Mouse (Mus musculus): ENCODE results near the gene 4930522H14Rik.

Gene 4930522H14Rik

DNA sequence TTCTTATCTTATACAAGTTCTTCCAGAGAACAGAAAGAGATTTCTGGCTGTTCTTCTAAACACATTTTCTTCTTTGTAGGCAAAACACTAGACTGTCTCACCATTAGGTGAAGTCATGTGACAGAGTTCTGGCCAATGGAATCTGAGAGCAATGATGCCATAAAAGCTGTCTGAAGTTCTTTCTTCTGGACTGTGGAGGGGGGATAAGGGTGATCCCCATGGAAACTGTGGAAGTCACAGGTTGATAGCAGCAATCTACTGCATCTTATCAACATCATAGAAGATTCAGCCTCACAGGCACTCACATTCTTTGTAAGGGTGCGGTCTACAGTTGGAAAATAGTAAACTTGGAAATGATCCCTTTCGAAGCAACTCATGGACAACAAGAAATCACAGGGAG is at the start of gene 4930522H14Rik:
Gene 4930522H14Rik (minus strand): TSS at position 187 of the 400 bp plus-strand sequence.
- in situ Hi-C loops (cut with MboI, MseI), result no loop called here

DNA sequence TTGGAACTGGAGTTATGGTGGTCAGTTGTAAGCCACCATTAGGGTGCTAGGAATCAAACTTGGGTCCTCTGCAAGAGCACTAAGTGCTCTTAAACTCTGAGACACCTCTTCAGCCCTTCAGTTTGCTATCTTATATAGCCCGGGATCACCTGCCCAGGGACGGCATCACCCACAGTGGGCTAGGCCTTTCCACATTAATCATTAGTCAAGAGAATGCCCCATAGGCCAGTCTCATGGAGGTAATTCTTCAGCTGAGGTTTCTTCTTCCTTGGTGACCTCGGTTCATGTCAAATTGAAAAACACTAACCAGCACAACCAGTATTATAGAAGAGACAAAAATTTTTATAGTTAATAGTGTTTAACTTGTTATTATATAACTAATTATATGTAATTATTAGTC is 47.3 kb upstream of the 4930522H14Rik start:
- in situ Hi-C loops (cut with MboI, MseI), result loop anchor here in 1 of 2 experiments (25.0 kb wide), 1 partner anchor 434 kb away; no protein-coding TSS in a partner anchor

DNA sequence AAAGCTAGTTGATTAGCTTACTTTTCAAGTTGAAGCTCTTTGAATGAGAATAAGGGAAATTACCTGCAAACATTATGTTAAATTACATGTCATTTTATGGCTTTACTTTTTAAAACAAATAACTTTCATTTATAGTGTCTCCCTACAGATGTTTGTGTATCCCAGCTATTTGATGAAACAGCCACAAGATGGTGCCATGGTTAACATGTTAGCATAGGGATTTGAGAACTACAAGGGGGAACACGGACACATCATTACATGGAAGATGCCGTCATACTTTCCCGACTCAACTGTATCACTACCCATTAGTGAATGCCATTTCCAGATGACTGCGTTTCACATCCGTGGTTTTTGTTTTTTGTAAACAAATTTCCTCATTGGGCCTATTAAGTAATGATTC is 45.8 kb upstream of the 4930522H14Rik start:
- in situ Hi-C loops (cut with MboI, MseI), result loop anchor here in 1 of 2 experiments (25.0 kb wide), 1 partner anchor 435 kb away; no protein-coding TSS in a partner anchor

DNA sequence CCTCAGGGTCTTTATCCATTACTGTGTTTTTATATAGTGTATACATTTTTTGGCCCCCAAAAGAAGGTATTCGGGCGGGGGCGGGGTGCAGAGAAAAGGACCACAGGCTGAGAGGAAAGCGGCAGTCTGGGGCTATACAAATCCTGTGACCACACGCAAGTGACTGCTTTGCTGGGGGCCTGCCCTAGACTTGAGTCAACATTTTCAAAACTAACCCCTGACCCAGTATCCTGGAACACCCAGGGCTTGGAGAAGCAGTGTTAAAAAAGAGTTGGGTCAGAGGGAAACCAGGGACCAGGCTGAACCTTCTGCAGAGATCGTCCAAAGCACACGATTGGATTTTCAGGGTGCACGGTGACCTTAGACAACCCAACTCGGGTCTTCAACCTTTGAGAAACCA is 43.7 kb upstream of the 4930522H14Rik start:
- in situ Hi-C loops (cut with MboI, MseI), result loop anchor here (5.0 to 25.0 kb wide), 3 partner anchors 62 to 437 kb away; no protein-coding TSS in a partner anchor

DNA sequence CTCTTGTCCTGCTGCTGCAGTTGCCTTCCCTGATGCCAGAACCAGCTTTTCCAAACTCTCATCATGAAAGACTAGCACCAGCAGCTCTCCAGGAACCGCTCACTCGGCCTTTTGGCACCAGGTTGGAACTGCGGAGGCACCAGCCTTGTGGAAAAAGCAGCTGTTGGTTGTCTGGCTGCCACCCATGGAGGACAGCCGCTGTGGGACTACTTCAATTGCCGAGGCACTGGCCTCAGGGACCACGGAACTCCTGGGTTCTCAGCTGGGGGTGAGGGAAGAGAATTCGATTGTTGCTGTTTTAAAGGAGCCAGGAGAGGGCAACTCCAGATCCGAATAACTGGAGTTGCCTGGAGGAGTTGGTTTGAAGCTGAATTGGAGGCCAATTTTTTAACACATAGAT is 43.2 kb upstream of the 4930522H14Rik start:
- in situ Hi-C loops (cut with MboI, MseI), result loop anchor here (5.0 kb wide), 2 partner anchors 63 to 67 kb away; no protein-coding TSS in a partner anchor

DNA sequence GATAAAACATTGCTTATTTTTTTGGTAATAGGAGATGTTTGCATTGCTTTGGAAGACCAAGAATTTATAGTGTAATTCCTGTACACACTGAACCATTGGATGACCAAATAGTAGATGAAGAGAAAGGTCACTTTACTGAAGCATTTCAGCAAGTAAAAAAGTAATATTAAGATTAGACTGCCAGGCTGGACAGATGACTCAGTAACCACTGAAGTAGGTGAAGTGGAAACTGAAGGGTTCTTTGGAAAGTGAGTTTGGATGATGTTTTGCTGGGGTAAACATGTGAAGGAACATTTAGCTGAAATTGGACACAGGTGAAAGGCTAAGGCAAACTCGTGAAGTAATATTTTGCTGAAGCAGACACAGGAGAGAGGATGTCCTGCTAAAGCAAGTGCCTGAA is 41.5 kb upstream of the 4930522H14Rik start:
- in situ Hi-C loops (cut with MboI, MseI), result loop anchor here (5.0 kb wide), 2 partner anchors 65 kb away; no protein-coding TSS in a partner anchor

DNA sequence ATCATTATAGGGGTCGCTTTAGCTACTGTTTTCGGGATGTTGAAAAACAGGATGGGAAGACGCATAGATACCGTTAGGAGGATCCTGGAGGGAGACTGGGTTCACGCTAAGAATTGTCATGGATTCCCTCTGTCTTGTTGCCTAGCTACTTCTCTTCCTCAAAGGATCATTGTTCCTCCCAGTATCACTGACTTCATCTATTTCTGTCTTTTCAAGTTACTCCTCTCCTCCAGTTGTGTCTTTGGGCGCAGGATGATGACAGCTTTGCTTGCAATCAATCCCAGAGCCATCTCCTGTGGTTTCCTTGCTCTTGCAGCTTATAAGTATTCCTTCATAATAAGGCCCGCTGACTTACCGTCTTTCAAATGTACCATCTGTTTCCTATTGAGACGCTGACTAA is 38.3 kb upstream of the 4930522H14Rik start:
- in situ Hi-C loops (cut with MboI, MseI), result no loop called here

DNA sequence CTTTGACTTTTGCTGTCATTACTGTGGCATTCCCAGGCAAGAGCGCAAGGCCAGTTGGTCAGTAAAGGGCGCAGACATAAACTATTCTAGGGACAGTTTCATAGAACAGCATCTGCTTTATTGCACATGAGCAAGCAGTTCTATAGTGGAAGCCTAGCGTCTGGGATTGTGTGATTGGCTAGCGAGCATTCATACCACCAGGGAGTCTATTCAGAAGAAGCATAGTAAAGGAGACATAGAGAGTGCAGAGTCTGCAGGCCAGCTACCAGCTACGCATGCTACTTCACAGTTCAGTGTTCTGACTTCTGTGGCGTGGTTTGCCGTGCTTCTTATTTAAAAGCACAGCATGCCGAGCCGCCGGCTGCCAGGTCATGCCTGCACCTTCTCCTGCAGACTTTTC is 37.9 kb upstream of the 4930522H14Rik start:
- in situ Hi-C loops (cut with MboI, MseI), result no loop called here

DNA sequence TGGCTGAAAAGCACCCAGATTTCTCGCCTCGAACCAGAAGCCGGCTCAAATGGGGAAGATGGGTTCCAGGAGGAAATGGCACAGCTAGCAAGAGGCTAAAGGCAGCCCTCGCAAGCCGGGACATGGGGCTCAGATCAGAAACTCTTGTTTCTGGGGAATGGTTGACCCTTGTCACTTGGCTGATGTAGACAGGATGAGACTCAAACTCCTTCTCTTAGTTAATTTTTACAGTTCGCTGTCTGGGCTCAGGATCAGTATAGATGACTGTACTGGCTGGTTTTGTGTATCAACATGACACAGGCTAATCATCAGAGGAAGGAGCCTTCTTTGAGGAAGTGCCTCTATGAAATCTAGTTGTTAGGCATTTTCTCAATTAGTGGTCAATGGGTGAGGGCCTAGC is 33.6 kb upstream of the 4930522H14Rik start:
- in situ Hi-C loops (cut with MboI, MseI), result no loop called here

DNA sequence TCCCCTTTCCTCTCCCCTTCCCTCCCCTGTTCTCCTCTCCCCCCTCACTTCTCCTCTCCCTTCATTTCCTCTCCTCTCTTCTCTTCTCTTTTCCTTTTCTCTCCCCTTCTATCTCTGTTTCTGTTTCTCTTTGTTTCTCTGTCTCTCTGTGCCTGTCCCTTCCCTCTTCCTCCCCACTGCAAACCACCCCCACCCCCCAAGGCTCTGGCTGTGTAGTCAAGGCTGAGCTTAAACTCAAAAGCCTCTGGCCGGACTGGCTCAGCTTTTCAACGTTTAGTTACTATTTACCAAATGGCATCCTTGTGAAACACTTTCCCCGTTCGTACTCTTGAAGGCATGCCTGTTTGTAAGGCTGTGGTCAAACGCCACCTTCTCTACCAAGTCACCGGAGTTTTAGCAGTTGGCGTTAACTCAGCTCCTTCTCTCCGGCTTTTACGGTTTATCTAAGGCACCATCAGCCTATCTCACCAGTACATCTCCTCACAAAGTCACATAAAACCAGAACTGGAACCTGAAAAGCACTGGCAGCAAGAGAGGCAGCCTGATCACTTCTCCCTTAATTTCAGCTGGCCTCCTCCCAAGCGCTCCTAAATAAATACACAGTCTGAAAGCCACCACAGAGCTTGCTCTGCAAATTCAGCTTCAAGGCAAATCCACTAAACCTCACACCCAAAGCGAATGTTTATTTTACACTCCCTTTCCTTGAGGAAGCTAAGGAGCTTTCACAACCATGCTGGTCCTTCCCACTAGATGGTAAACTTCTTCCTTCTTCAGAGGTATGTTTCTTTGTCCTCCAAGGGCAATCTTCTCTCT is 19.4 kb upstream of the 4930522H14Rik start:
- in situ Hi-C loops (cut with MboI, MseI), result no loop called here

DNA sequence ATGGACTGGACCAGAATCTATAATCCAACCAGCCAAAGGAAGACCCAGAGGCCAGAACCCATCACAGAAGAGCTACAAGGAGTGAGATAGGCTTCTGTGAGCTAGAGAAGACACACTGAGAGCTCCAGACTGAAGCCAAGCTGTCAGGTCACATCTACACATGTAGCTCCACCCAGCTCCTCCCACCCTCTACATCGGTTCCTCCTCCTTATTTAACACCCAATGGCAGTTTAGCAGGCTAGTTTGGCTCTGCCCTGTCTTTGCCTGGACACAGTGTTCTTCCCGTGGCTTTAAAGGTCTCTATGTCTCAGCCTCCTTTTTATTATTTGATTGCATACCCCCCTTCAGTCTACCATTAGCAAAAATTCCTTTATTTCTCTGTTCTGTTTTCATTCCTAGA is 16.2 kb upstream of the 4930522H14Rik start:
- in situ Hi-C loops (cut with MboI, MseI), result no loop called here

DNA sequence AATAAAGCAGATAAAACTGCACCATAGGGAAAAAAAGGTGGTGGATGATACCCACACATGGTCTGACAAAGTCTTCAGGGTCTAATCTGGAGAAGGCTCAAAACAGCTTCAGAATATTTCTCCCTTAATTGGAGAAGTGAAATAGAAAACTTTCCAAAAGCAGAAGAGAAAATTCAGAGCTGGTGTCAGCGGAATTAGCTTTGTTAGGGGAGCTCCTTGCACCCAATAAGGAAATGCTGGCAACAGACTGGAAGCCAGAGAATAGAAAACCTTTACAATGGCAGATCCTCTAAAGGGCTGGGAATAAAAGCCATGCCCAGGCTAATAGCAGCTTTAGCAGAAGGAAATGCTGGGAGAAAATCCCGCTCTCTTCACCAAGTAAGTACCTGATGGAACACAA is 15.4 kb upstream of the 4930522H14Rik start:
- in situ Hi-C loops (cut with MboI, MseI), result no loop called here

DNA sequence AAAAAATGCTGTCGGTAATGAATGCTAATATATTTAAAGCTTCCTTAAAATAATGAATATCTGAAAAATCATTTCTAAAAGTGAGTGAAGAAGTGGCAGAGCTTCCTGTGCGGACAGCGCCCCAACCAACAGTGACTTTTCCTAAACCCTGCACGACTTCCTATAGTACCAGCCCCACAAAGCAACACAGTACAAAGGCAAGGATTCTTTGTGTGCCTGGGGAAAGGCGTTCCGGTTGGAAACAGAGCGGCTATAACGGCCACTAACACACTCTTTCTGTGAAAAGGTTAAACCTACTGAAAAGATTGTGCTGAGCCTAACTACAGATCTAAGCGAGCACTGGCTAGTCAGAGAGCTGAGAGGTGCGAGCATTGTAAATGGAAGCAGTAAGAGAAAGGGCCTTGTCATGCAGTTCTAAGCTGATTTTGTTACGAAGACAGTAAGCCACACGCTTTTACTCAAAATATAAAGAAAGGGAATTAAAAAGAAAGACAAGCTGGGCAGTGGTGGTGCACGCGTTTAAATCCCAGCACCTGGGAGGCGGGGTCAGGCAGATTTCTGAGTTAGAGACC is 766 bp downstream of the 4930522H14Rik start:
- in situ Hi-C loops (cut with MboI, MseI), result no loop called here

DNA sequence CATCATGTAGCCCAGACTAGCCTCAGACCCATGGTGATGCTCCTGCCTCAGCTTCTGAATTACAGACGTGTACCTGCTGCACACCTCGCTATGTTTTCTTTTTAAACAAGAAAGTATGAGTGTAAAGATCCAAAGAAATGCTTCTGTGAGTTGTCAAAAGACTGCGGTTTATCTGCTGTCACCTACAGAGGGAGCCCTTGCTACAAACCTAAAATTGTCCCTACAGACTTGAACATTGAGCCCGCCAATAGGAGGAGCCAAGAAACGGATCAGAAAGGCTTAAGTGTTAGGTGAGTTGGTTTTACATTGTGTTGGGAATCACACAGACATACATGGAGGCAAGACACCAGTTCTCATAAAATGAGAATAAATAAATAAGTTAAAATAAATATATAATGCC is 26.2 kb downstream of the 4930522H14Rik start:
- in situ Hi-C loops (cut with MboI, MseI), result loop anchor here (5.0 to 10.0 kb wide), 4 partner anchors 67 to 520 kb away; no protein-coding TSS in a partner anchor

DNA sequence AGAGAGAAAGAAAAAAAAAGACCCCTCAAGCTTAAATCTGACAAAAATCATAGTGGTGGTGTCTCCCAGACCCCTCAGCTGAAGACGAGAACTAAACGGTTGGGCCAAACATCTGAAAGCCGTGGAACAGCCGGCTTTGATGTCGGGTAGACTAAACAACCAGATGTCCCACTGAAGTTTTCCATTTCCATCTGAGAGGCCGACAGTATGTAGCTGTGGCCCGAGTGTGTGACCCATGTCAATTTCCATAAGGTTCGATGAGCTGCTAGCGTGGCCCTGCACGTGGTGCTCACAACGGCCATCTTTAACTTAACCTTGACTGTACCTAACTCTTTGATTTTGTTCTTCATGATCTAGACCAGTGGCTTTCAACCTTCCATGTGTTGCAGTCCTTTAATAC is 32.6 kb downstream of the 4930522H14Rik start:
- in situ Hi-C loops (cut with MboI, MseI), result no loop called here

DNA sequence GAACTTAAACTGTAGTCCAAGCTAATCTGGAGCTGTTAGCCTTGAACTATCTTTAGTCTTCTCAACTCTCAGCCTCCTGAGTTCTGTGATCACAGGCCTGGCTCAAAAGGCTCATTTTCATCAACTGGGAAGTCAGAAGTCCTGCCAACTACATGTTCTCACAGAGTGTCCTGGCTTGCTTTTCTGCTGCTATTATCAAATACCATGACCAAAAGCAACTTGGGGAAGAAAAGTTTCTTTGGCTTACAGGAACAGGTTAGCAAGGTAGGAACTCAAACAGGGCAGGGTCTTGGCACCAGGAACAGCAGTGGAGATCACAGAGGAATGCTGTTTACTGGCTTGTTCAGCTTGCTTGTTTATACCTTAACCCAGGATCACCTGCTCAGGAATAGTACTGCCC is 37.5 kb downstream of the 4930522H14Rik start:
- in situ Hi-C loops (cut with MboI, MseI), result no loop called here

DNA sequence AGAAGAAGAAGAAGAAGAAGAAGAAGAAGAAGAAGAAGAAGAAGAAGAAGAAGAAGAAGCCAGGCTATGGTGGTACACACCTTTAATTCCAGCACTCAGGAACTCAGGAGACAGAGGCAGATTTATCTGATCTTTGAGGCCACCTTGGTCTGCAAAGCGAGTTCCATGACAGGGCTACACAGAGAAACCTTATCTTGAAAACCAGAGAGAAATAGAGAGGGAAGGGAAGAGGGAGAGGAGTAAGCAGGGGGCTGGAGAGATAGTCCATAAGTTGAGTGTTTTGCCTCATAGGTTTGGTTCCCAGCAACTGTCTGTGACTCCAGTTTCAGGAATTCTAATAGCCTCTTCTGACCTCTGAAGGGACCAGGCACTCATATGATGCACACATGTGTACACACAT is 42.3 kb downstream of the 4930522H14Rik start:
- in situ Hi-C loops (cut with MboI, MseI), result loop anchor here in 1 of 2 experiments (5.0 kb wide), 1 partner anchor 178 kb away; the partner anchor contains the start of gene Cdkn2c

DNA sequence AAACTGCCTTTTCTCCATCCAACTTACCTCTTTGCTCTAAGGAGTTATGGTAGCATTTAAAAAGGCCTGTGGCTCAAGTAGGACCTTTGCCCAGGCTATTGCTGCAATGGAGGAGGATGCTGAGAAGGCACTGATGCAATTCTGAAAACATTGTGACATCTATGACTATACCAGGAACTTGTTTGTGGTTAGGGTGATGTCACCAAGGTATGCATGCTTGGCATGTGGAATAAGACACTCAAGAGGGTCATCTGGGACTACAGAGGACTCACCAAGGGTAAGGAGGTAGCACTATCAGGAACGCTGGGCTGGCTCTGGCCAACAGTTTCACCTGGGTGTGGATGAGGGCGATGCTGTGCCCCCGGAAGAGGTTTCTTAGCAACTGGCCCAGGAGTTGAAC is 46.5 kb downstream of the 4930522H14Rik start, which contains the start of gene Rnf11:
Gene Rnf11 (minus strand): TSS at position 108 of the 400 bp plus-strand sequence.
- in situ Hi-C loops (cut with MboI, MseI), result loop anchor here (5.0 kb wide), 2 partner anchors 183 to 248 kb away; partner anchors contain the start of gene Cdkn2c (in 1 of the 2)

DNA sequence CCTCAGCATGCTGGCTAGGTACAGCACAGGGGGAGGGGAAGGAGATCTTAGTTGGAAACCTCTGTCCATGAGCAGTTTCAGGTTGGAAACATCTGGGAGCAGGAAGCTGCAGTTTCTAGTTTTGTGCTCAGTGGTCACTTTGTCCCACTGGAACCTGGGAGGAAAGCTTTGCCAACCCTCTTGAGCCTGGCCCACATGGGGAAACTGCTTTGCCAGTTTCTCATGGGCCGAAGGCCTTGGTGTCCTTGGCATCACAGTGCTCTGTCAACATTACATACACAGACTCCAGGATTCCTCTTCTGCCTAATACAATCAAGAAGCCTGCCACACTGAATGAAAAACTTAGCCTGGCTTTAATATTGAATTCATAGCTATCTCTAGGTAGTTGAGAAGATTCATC is 48.4 kb downstream of the 4930522H14Rik start:
- in situ Hi-C loops (cut with MboI, MseI), result loop anchor here in 1 of 2 experiments (5.0 kb wide), 1 partner anchor 250 kb away; no protein-coding TSS in a partner anchor

DNA sequence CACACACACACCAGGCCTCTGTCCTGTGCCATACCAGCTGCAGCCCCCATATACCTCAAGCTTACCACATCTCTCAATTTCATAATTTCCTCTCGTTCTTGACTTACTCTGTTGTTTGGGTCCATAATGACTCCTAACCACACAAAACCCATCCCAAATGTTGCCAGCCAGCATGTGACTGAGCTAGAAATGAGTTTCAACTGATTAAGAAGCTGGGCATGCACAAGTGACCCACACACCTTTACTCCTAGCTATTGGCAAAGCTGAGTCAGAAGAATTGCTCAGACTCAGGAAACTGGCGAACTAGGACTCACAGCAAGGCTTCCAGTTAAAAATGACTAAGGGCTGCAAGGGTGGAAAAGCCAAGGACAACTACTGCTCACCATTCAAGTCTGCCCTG is 49.7 kb downstream of the 4930522H14Rik start:
- in situ Hi-C loops (cut with MboI, MseI), result loop anchor here in 1 of 2 experiments (5.0 kb wide), 1 partner anchor 251 kb away; no protein-coding TSS in a partner anchor

DNA sequence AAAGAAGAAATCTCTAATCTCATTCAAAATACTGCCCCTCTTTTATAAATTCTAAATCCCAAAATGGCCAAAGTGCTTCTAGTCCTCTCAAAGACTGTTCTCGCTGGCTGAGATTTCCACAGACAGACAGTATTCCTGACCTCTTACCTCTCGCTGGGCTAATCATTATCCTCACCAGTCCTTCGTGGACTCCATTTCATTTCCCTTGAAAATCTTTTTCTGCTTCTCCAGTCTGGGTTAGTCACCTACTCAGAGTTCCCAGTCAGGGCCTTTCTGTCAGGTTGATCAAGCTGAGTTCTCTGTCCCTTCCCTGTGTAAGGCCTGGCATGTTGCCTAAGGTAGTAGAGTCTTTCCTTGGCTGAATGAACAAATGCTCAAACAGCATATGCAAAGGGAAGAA is 53.6 kb downstream of the 4930522H14Rik start:
- in situ Hi-C loops (cut with MboI, MseI), result no loop called here

DNA sequence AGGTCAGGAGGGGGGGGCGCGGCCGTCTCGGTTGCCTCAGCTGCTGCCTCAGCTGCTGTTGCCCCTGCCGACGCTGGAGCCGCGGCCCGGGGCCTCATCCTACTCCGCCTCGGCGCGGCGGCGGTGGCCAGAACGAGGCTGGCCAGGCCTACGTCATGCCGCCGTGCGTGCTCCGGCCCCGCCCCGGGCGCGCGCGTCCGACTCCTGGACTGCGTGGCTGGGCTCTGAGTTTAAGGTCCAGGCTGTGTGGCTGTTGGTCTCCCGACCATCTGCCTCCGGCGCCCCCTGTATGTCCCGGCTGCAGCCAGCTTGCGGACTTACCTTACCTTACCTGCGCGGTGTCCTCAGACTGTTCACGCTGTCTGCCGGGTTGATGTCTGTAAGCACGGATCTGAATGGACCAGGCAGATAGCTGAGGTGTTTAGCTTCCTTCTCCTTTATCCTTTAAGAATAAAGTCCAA is 54.5 kb downstream of the 4930522H14Rik start:
- in situ Hi-C loops (cut with MboI, MseI), result no loop called here
